Mouse (Mus musculus): ENCODE measurements around the gene Ugt2a2. TPM values are rescaled to one million over a fixed set of nuclear protein-coding genes. Genes with fewer than 3 reads are reported as not detected.
"Not testable (repeated sequence)": the region's sequence is repeated elsewhere in the genome, so short reads cannot be mapped to it uniquely, and the experiment has no call there.

Gene Ugt2a2
- not detected in 2 replicates for polyA plus RNA-seq (2016; fragmentation: Nextera tagmentation; extraction: Ambion mirVana)

DNA sequence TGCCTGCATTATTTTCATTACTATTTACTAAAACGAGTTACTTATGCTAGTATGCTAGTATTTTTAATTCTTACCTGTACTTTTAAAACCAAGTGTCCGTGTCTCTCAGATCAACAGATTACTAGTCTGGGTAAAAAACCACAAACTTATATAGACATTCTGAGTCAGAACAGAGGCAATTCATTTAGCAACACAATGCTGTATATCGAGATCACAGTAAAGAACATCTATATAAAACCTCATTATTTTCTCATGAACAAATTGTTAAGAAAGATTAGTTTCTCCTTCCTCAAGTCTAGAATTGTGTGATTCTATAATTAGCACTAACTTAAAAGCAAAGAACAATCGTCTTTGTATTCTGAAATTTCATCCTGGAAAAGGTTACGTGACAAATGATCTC is at the start of gene Ugt2a2:
TSS of gene Ugt2a2 (minus strand) at position 101 of the 400 bp plus-strand sequence.
- Histone ChIP-seq H3K9me3 (replicated peaks) (no peaks in the 10 kb centered on the region), H3K4me1 (no peaks in the 10 kb centered on the region), H3K4me2 (replicated peaks) (no peak within 1 kb of the TSS), H3K27ac (no peak within 1 kb of the TSS), H3K9ac (no peak within 1 kb of the TSS), H3K27me3 (no peaks in the 10 kb centered on the region), H3K36me3 (no peaks in the 10 kb centered on the region), H3K4me3 (no peak within 1 kb of the TSS)
- ATAC-seq (ENCODE audit: low FRiP score), result no peak
- 81% methylated on average over 5 of the region's 5 CpGs for WGBS

DNA sequence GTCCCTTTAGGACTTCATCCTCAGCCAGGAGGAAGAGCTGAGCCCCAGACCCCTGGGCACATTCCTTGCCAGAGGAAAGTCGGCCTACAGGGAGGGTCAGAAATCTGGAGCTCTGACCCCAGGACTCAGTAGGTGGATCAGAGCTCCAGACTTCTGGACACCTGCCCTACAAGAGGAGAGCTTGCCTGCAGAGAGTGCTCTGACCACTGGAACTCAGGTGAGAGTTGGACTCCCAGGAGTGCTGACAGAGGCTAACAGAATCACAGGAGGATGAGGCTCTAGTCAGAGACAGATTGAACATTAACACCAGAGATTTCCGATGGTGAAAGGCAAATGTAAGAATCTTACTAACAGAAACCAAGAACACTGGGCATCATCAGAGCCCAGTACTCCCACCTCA is 41.5 kb upstream of the Ugt2a2 start:
- not testable (repeated sequence) for H3K36me3 ChIP-seq

DNA sequence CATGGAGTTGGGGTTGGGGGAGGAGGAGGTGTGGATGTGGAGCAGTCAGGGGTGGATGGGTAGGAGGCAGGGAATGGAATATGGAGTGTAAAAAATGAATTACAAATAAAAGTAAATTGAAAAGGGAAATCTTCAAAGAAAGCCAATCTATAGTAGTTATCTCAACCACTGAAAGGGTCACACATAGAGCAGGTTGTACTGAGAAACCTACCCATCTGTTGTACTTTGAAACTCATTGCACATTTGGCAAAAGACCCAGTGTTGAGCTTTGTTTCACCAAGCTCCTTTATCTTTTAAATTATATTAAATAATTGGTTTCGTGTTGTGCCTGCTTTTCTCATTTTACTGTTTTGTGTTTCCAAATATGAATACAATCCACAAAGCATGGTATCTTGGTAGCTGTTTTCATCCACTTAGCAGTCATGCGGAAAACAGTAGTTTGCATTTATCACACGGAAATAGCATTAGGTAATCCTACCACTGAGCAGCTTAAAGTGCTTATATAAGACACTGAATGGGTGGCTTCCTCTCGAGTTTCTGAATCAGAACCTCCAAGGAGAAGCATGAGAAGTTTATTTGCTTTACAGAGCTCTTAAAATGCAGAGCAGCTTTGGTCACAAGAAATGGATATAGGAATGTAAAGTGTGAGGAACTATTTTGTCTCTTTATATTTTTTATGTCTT is 23.9 kb upstream of the Ugt2a2 start:
- H3K27ac ChIP-seq, result no peak overlapping the region
- H3K9me3 ChIP-seq (replicated peaks), result no peaks in the 10 kb centered on the region
- H3K4me2 ChIP-seq (replicated peaks), result no peak overlapping the region
- no peak overlapping the region for H3K9ac ChIP-seq
- no peak overlapping the region for H3K4me3 ChIP-seq
- no peak for ATAC-seq (ENCODE audit: low FRiP score)
- WGBS, result 72% methylated on average over 4 of the region's 4 CpGs
- no peaks in the 10 kb centered on the region for H3K4me1 ChIP-seq
- no peaks in the 10 kb centered on the region for H3K27me3 ChIP-seq
- no peaks in the 10 kb centered on the region for H3K36me3 ChIP-seq

More for the DNA sequence above, 41.5 kb upstream of the Ugt2a2 start:
- ATAC-seq (ENCODE audit: low FRiP score); H3K9ac ChIP-seq; H3K4me3 ChIP-seq; H3K4me2 ChIP-seq (replicated peaks); H3K27ac ChIP-seq; H3K4me1 ChIP-seq; H3K9me3 ChIP-seq (replicated peaks); H3K27me3 ChIP-seq: not testable (repeated sequence)
- WGBS, result 94% methylated on average over 2 of the region's 2 CpGs

DNA sequence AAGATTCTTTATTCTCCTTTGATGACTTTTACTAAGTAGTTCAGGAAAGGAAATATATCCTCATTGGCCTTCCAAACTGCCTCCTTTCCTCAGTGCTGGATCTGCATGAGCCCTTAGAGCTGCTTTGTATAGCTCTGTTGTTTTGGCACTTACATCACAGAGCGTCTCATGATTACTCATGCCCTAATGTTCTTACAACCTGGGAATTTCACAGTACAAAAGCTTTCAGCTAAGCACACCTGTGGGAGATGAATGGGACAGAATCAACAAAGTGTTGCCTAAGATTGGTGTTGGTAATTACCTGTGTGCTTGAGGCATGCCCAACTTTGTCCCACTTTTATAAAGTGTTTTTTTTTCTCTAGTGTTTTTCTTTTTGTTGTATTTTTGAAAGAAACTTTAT is 20.6 kb upstream of the Ugt2a2 start:
- ATAC-seq (ENCODE audit: low FRiP score), result no peak
- H3K27me3 ChIP-seq, result no peaks in the 10 kb centered on the region
- no peak overlapping the region for H3K27ac ChIP-seq
- 63% methylated on average over 1 of the region's 1 CpGs for WGBS
- H3K9ac ChIP-seq, result no peak overlapping the region
- H3K4me2 ChIP-seq (replicated peaks), result no peak overlapping the region
- no peak overlapping the region for H3K4me3 ChIP-seq
- no peaks in the 10 kb centered on the region for H3K9me3 ChIP-seq (replicated peaks)
- H3K36me3 ChIP-seq, result no peaks in the 10 kb centered on the region
- no peaks in the 10 kb centered on the region for H3K4me1 ChIP-seq

DNA sequence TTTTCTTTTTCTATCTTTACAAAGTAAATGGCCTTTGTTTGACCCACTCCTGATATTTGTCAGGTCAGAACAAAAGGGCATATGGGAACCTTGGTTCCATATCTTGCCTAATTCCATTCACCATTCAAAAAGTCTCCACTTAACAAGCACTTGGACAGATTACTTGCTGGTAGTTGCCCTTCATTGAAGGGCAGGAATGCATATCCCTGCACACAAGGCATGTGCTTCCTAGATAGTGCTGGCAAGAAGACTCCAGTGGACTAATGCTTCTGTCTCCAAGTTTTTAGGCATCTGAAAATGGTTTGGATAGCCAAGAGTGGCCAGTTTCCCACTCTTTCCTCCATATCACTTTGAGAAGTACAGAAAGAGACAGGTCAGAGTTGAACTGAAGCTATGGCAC is 17.3 kb upstream of the Ugt2a2 start:
- H3K9ac ChIP-seq, result no peak overlapping the region
- no peak for ATAC-seq (ENCODE audit: low FRiP score)

DNA sequence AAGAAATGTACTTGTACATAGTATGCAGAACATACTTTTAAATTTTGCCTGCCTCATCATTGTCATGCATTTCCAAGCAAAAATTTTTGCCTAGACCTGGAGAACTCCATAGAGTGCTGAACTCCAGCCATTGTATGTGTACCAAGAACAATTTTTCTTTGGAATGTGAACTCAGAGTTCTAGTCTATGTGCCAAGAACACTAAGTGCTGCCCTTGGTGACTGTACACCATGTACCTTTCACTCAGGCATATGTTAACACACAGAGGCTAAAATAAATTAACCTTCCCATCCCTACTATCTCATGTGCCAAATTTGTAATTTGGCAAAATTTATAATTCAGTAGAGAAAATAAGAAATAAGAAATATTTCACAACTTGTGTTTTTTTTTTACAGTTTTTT is 16.9 kb upstream of the Ugt2a2 start:
- ATAC-seq (ENCODE audit: low FRiP score), result no peak
- no peak overlapping the region for H3K4me3 ChIP-seq
- no peaks in the 10 kb centered on the region for H3K9me3 ChIP-seq (replicated peaks)
- H3K27me3 ChIP-seq, result no peaks in the 10 kb centered on the region
- no peaks in the 10 kb centered on the region for H3K36me3 ChIP-seq
- H3K9ac ChIP-seq, result no peak overlapping the region
- H3K27ac ChIP-seq, result no peak overlapping the region
- no peaks in the 10 kb centered on the region for H3K4me1 ChIP-seq
- H3K4me2 ChIP-seq (replicated peaks), result no peak overlapping the region

More for the DNA sequence above, 17.3 kb upstream of the Ugt2a2 start:
- Histone ChIP-seq H3K4me3 (no peak overlapping the region), H3K27me3 (no peaks in the 10 kb centered on the region), H3K4me1 (no peaks in the 10 kb centered on the region), H3K27ac (no peak overlapping the region), H3K36me3 (no peaks in the 10 kb centered on the region), H3K9me3 (replicated peaks) (no peaks in the 10 kb centered on the region), H3K4me2 (replicated peaks) (no peak overlapping the region)

DNA sequence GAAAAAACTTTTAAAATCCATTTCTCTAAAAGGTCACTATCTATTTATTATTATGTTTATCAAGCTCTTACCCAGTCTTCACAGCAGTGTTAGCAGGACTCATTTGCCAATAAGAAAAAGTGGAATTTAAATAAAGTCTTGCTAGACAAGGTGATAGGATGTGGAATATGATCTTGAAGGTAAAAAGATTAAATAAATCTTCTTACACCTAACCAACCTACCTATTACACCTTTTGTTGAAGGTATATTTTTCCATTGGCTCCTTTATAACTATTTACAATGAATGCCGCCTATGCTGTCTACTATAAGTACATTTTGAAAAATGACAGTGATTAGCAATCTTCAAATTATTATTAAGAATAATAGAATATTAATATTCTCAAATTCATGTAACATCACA is 8.7 kb upstream of the Ugt2a2 start, which contains the start of gene Ugt2a1:
TSS of gene Ugt2a1 (minus strand) at position 101 of the 400 bp plus-strand sequence.
- Histone ChIP-seq H3K4me2 (replicated peaks) (no peak within 1 kb of the TSS), H3K9ac (no peak within 1 kb of the TSS), H3K27me3 (no peaks in the 10 kb centered on the region), H3K27ac (no peak within 1 kb of the TSS), H3K4me1 (no peaks in the 10 kb centered on the region), H3K4me3 (no peak within 1 kb of the TSS), H3K36me3 (no peaks in the 10 kb centered on the region), H3K9me3 (replicated peaks) (no peaks in the 10 kb centered on the region)
- no peak for ATAC-seq (ENCODE audit: low FRiP score)
- WGBS, result 84% methylated on average over 1 of the region's 1 CpGs

DNA sequence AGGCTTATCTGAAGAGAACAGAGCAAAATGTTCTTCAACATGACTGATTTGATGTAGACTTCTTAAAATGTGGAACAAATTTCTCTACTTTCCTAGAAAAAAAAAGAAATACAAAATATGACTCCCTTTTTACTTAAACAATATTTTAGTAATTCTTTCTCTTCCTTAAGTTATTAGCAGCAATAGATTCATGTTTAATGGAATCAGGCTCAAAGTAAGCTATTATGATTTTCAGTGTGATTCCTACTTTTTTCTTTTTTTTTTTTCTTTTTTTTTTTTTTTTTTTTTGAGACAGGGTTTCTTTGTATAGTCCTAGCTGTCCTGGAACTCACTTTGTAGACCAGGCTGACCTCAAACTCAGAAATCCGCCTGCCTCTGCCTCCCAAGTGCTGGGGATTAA is 4.6 kb upstream of the Ugt2a2 start, which contains the start of gene Gm43638:
TSS of gene Gm43638 (minus strand) at position 101 of the 400 bp plus-strand sequence.
- 88% methylated on average over 1 of the region's 1 CpGs for WGBS
- not testable (repeated sequence) for H3K4me3 ChIP-seq; H3K36me3 ChIP-seq; H3K9ac ChIP-seq; H3K9me3 ChIP-seq (replicated peaks); ATAC-seq (ENCODE audit: low FRiP score); H3K27ac ChIP-seq; H3K27me3 ChIP-seq; H3K4me1 ChIP-seq; H3K4me2 ChIP-seq (replicated peaks)

DNA sequence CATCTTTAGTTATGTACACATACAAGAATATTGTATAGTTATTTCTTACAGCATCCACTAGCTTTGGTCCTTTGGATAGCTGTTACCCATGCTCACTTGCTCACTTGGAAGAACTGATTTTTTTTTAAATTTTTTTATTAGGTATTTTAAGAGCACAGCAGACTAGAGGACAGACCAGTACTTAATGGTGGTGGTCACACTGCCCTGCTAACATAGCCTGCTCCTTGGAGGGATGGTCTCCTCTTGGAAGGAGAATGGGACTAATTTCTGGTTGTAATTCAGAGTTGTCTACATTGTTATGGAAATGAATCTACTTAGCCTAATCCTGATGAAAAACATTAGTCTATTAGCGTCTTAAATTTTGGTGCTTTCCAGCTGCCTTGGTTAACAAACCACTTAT is 23.2 kb downstream of the Ugt2a2 start:
- H3K4me2 ChIP-seq (replicated peaks), result no peak overlapping the region
- no peaks in the 10 kb centered on the region for H3K4me1 ChIP-seq
- H3K4me3 ChIP-seq, result no peak overlapping the region
- no peaks in the 10 kb centered on the region for H3K9me3 ChIP-seq (replicated peaks)
- ATAC-seq (ENCODE audit: low FRiP score), result no peak
- H3K27ac ChIP-seq, result no peak overlapping the region
- H3K9ac ChIP-seq, result no peak overlapping the region
- WGBS, result 40% methylated on average over 1 of the region's 1 CpGs
- no peaks in the 10 kb centered on the region for H3K36me3 ChIP-seq
- no peaks in the 10 kb centered on the region for H3K27me3 ChIP-seq

DNA sequence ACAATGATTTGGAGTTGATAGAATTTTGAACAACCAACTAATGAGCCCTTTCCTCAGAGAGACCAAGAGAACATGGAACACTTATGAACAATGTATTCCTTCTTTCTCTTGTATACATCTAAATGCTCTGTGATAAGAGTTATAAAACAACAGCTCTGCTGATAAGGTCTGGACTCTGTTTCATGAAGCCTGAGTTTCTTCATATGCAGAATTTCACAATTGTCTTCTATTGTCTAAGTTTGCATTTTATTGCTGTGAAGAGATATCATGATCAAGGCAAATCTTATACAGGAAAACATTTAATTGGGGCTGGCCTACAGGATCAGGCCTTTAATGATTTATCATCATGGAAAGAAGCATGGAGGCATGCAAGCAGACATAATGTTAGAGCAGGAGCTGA is 24.4 kb downstream of the Ugt2a2 start:
- Histone ChIP-seq H3K36me3 (no peaks in the 10 kb centered on the region), H3K9me3 (replicated peaks) (no peaks in the 10 kb centered on the region), H3K9ac (no peak overlapping the region), H3K4me1 (no peaks in the 10 kb centered on the region), H3K27me3 (no peaks in the 10 kb centered on the region), H3K4me3 (no peak overlapping the region), H3K4me2 (replicated peaks) (no peak overlapping the region), H3K27ac (no peak overlapping the region)
- no peak for ATAC-seq (ENCODE audit: low FRiP score)

DNA sequence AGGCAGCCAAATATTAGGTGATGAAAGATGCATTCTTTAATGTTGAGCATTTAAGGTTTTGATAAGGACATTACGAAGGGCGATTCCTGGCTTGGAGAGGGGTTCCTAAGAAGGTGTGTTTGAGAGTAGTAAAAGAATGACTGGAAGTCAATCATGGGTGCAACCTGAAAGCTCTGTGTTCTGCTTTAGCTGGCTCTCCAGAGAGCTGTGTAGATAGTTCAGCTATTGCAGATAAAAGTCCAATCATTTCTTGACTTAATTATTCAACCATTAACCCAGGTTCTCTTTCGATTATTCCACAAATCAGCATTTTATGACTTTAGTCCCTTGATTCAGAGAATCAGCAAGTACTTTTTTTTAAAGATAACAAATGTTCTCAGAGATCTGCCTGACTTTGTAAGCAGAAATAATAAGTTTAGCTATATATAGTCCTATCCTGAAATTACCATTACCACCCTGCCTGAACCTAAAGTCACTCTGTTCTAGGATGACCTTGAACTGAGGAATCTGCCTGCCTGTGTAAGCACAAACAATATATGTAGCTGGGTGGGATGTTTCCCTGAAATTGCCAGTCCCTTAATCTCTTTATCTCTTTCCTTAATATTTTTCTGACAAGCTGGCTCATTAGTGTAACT is 25.7 kb downstream of the Ugt2a2 start:
- no peak overlapping the region for H3K27ac ChIP-seq
- ATAC-seq (ENCODE audit: low FRiP score), result no peak
- no peak overlapping the region for H3K9ac ChIP-seq
- no peak overlapping the region for H3K4me3 ChIP-seq
- H3K27me3 ChIP-seq, result no peaks in the 10 kb centered on the region
- no peaks in the 10 kb centered on the region for H3K4me1 ChIP-seq
- H3K9me3 ChIP-seq (replicated peaks), result no peaks in the 10 kb centered on the region
- H3K4me2 ChIP-seq (replicated peaks), result no peak overlapping the region
- WGBS, result 90% methylated on average over 3 of the region's 3 CpGs
- no peaks in the 10 kb centered on the region for H3K36me3 ChIP-seq

DNA sequence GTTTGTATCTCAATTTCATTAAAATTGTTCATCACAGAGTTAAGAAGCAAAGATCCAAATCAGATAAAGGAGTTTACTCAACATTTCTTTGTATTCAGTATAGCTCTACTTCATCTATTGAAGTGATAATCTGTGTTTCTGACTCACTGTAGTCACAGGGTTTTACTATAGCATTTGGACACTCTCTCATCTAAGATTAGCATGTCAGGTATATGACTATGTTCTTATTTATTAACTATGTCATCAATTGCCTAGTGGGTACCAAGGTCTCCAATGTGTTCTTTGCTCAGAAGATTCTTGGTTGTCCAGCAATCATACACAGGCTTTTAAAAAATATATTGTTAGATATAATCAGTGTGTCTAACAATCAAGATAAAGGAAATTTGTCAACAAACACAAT is 26.5 kb downstream of the Ugt2a2 start:
- no peak for ATAC-seq (ENCODE audit: low FRiP score)
- no peaks in the 10 kb centered on the region for H3K36me3 ChIP-seq
- H3K4me3 ChIP-seq, result no peak overlapping the region
- H3K9ac ChIP-seq, result no peak overlapping the region
- H3K4me1 ChIP-seq, result no peaks in the 10 kb centered on the region
- no peak overlapping the region for H3K27ac ChIP-seq
- H3K9me3 ChIP-seq (replicated peaks), result no peaks in the 10 kb centered on the region
- no peaks in the 10 kb centered on the region for H3K27me3 ChIP-seq
- no peak overlapping the region for H3K4me2 ChIP-seq (replicated peaks)

DNA sequence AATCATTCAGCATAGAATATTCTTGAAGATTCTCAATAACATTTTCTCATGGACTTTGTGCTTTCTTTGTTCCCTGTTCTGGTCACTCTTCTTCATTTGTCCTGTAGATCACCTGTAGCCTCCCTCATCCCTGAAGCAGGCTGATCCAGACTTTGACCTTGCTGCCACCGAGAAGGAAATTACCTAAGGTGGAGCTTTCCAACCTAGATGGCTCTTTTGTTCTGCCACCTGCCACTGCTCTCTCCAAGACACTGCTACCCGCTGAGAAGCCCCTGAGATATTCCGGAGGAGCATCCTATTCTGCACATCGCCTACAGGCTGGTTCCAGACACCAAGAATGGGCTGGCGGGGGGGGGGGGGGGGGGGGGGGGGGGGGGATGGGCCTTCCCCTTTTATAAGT is 29.5 kb downstream of the Ugt2a2 start:
- not testable (repeated sequence) for H3K4me3 ChIP-seq; H3K27ac ChIP-seq; ATAC-seq (ENCODE audit: low FRiP score); H3K4me1 ChIP-seq; H3K9me3 ChIP-seq (replicated peaks); H3K27me3 ChIP-seq; H3K4me2 ChIP-seq (replicated peaks); H3K36me3 ChIP-seq; H3K9ac ChIP-seq
- WGBS, result 71% methylated on average over 2 of the region's 5 CpGs

All from hindbrain, embryonic 12.5 days (tissue).